Mouse (Mus musculus): ENCODE data around the gene Cyb5r4.
"Not testable (repeated sequence)": the region's sequence is repeated elsewhere in the genome, so short reads cannot be mapped to it uniquely, and the experiment has no call there.

DNA sequence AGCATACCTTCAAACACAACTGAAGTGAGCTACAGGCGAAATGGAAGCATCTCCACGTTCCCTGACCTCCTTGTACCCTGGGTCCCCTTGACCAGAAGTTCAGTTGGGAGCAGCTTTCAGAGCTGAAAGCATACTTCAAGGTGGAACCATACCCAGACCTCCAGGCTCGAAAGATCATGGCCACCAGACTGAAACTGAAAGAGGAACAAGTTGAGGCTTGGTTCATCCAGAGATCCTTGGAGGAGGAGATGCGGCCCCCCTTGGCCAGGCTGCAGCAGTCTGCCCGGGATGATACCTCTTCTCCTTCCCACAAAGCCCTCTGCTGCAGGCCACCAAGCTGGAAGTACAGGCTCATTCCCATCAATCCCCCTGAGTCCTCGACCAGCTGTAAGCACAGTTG, 105.2 kb downstream of the Cyb5r4 start:
- not testable (repeated sequence) for TF ChIP-seq CTCF (IDR thresholded peaks at IDR 0.05; ENCODE audit: low read depth); EP300 (optimal IDR thresholded peaks at IDR 0.05)
